Mouse (Mus musculus): ENCODE data around the gene Krtap9-5. TPM values are rescaled to one million over a fixed set of nuclear protein-coding genes. Genes with fewer than 3 reads are reported as not detected.

Krtap9-5 gene
- total RNA-seq (2023) = not detected

DNA sequence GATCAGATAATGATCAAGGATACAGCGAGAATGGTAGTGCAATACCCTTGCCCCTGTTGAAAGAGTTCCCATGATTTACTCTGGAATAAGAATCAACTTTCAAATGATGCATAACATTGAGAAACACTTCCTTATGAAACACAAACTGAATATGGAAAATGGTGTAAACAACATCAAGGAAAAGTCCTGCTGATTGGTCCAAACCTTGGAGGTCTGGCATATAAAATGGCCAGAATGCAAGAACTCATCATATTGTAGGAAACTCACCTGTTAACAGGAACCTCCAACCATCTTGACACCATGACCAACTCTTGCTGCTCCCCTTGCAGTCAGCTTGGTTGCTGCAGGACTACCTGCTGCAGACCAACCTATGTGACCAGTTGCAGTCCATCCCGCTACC is at the start of gene Krtap9-5:
TSS of gene Krtap9-5 (plus strand) at position 301 of the 400 bp plus-strand sequence.

GRCm38 (mm10) chr11:99907620-99908019 is 40.7 kb upstream of the Krtap9-5 start, which contains the start of gene Krtap31-1:
Gene Krtap31-1, plus strand, starts transcription at chr11:99907920.

DNA sequence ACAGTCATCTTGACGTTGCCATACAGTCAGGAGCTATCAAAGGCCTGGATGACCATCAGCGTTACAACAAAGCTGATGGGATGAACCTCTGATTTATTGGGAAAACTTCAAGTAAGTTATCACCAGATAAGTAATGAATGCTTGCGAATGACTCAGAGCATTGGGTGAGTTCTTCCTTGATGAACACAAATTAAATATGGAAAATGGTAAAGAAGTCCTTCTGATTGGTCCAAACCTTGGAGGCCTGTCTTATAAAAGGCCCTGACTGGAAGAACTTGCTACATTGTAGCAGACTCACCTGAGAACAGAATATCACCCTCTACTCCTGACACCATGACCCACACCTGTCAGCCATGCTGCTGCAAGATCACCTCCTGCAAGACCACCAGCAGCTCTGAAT is 33.8 kb upstream of the Krtap9-5 start, which contains the start of gene Gm11565:
TSS of gene Gm11565 (plus strand) at position 301 of the 400 bp plus-strand sequence.

DNA sequence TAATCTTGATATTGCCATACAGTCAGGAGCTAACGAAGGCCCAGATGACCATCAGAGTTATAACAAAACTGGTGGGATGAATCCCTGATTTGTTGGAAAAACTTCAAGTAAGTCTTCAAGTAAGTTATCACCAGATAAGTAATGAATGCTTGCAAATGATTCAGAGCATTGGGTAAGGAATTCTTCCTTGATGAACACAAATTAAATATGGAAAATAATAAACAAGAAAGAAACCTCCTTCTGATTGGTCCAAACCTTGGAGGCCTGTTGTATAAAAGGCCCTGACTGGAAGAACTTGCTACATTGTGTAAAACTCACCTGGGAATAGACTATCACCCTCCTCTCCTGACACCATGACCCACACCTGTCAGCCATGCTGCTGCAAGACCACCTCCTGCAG is 12.3 kb upstream of the Krtap9-5 start, which contains the start of gene Krtap31-2:
TSS of gene Krtap31-2 (plus strand) at position 301 of the 400 bp plus-strand sequence.

GRCm38 (mm10) chr11:99978953-99979352 is 30.7 kb downstream of the Krtap9-5 start, which contains the start of gene Krtap29-1:
Gene Krtap29-1, minus strand, starts transcription at chr11:99979053.

GRCm38 (mm10) chr11:99986180-99986647 is 37.9 kb downstream of the Krtap9-5 start, which contains the start of gene Krtap16-1:
Gene Krtap16-1, minus strand, starts transcription at chr11:99986597.

DNA sequence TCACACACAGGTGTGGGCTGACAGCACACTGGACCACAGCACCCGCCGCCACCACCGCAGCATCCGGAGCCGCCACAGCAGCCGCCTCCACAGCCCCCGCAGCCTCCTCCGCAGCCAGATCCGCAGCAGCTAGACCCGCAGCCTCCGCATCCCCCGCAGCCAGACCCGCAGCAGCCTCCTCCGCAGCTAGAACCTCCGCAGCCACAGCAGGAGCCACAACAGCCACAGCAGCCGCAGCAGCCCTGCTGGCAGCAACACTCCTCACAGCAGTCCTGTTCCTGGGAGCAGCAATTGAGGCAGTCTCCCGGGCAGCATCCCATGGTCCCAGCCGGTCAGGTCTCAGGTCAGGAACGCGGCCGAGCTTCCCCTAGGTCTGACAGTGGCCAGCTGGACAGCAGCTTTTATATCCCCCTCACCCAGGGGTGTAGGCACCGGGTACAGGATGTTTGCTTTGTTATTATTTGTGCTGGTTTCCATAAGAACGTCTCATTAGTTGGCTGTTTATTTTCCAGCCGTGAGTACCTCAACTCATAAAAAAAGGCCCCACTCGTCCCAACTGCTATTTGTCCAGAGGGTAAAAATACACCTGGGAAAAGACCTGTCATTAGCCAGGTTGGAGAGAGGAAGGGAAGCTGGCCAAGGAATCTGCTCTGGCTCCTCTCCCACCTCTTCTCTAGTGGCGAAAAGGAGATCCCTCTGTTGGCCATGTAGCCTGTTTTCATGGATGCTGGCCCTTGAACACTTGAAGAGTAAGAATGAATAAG is 45.5 kb downstream of the Krtap9-5 start, which contains the start of gene Krtap17-1:
TSS of gene Krtap17-1 (minus strand) at position 375 of the 764 bp plus-strand sequence.

Other genes with a start within 250 kb of the Krtap9-5 start
- not detected for gene Gm14180, start 214.2 kb upstream of the Krtap9-5 start, total RNA-seq (2023)
- not detected for gene Gm11595, start 175.6 kb upstream of the Krtap9-5 start, total RNA-seq (2023)
- gene Krtap4-8, start 167.8 kb upstream of the Krtap9-5 start, total RNA-seq (2023) = not detected
- gene Krtap4-9, start 163.3 kb upstream of the Krtap9-5 start, total RNA-seq (2023) = not detected
- gene Gm11596, start 155.0 kb upstream of the Krtap9-5 start, total RNA-seq (2023) = not detected
- not detected for gene Gm11569, start 149.5 kb upstream of the Krtap9-5 start, total RNA-seq (2023)
- gene Gm11554, start 144.0 kb upstream of the Krtap9-5 start, total RNA-seq (2023) = not detected
- not detected for gene Krtap4-13, start 138.6 kb upstream of the Krtap9-5 start, total RNA-seq (2023)
- not detected for gene Gm11564, start 132.8 kb upstream of the Krtap9-5 start, total RNA-seq (2023)
- not detected for gene 2300003K06Rik, start 110.4 kb upstream of the Krtap9-5 start, total RNA-seq (2023)
- not detected for gene Krtap4-16, start 96.9 kb upstream of the Krtap9-5 start, total RNA-seq (2023)
- gene Gm11568, start 90.6 kb upstream of the Krtap9-5 start, total RNA-seq (2023) = not detected
- gene Gm11559, start 84.0 kb upstream of the Krtap9-5 start, total RNA-seq (2023) = not detected
- not detected for gene Krtap9-1, start 75.1 kb upstream of the Krtap9-5 start, total RNA-seq (2023)
- not detected for gene Gm11567, start 69.3 kb upstream of the Krtap9-5 start, total RNA-seq (2023)
- not detected for gene Krtap31-1, start 40.6 kb upstream of the Krtap9-5 start, total RNA-seq (2023)
- gene Gm11565, start 33.7 kb upstream of the Krtap9-5 start, total RNA-seq (2023) = not detected
- gene Krtap31-2, start 12.2 kb upstream of the Krtap9-5 start, total RNA-seq (2023) = not detected
- not detected for gene Krtap29-1, start 30.6 kb downstream of the Krtap9-5 start, total RNA-seq (2023)
- gene Krtap16-1, start 38.1 kb downstream of the Krtap9-5 start, total RNA-seq (2023) = not detected
- not detected for gene Krtap17-1, start 45.5 kb downstream of the Krtap9-5 start, total RNA-seq (2023)
- gene Krt33a, start 67.7 kb downstream of the Krtap9-5 start, total RNA-seq (2023) = not detected
- not detected for gene Krt33b, start 81.4 kb downstream of the Krtap9-5 start, total RNA-seq (2023)
- not detected for gene Krt34, start 93.1 kb downstream of the Krtap9-5 start, total RNA-seq (2023)
- gene Krt31, start 102.1 kb downstream of the Krtap9-5 start, total RNA-seq (2023) = not detected
- not detected for gene Krt32, start 139.8 kb downstream of the Krtap9-5 start, total RNA-seq (2023)
- not detected for gene Krt35, start 147.8 kb downstream of the Krtap9-5 start, total RNA-seq (2023)
- gene Krt36, start 157.2 kb downstream of the Krtap9-5 start, total RNA-seq (2023) = not detected
- not detected for gene Krt13, start 173.1 kb downstream of the Krtap9-5 start, total RNA-seq (2023)
- gene Krt15, start 187.5 kb downstream of the Krtap9-5 start, total RNA-seq (2023) = not detected
- gene Krt19, start 200.2 kb downstream of the Krtap9-5 start, total RNA-seq (2023) = not detected
- not detected for gene Krt9, start 244.8 kb downstream of the Krtap9-5 start, total RNA-seq (2023)